Mouse (Mus musculus): ENCODE measurements around the gene Tbx6. TPM values are rescaled to one million over a fixed set of nuclear protein-coding genes. Genes with fewer than 3 reads are reported as not detected.

The Tbx6 gene
- 4.4 TPM for polyA plus RNA-seq (2017; shearing (Covaris generic))

DNA sequence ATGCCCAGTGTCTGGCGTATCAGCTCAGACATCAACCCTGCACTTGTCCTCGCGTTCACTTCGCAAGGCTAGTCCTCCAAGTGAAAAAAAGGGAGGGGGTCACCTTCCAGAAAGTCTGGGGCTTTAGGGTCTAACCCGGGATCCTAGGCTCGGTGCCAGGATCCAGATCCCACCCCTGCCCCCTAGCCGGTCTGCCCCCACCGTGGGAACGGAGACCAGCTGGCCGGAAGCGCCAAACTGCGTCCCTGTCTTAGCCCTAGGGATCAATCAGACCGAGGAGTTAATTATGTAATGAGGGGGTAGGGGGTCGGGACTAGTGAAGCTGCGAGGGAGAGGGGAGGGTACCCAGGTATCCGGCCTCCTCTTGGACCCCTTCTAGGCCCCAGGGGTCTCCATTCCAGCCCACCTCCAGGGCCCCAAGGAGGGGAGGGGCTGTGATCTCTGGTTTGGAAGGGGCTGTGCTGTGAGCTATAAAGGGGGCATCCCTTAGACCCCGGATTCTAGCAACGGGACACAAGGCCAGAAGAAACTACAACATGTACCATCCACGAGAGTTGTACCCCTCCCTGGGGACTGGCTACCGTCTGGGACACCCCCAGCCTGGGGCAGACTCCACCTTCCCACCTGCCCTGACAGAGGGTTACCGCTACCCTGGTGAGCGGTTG is at the start of gene Tbx6:
Gene Tbx6, plus strand, starts transcription at position 513 of the 665 bp plus-strand sequence.

DNA sequence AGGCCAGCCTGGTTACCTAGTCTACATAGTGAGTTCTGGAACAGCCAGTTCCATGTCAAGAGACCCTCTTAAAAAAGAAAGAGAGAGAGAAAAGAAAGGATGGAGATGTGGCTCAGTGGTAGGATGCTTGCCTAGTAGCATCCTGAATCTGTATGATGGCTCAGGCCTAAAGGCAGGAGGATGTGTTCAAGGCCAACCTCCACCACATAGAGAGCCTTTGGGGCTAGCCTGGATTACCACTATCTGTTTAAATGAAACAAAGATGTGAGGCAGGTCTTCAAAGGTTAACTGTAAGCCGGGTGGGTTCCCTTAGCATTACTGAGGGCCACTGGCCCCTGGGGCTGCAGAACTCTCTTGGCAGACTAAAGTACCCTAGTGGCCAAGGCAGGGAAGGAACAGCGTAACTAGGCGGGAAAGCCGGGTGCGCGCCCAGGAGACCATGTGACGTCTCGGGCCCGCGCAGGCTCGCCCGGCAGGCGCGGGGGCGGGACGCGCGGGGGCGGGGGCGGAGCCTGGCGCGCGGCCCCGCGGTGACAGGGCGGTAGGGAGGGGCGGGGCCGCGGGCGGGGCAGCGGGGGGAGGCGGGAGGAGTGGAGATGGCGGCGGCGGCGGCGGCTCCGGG is 22.1 kb upstream of the Tbx6 start, which contains the start of gene Mapk3:
Gene Mapk3, plus strand, starts transcription at position 552 of the 622 bp plus-strand sequence.

DNA sequence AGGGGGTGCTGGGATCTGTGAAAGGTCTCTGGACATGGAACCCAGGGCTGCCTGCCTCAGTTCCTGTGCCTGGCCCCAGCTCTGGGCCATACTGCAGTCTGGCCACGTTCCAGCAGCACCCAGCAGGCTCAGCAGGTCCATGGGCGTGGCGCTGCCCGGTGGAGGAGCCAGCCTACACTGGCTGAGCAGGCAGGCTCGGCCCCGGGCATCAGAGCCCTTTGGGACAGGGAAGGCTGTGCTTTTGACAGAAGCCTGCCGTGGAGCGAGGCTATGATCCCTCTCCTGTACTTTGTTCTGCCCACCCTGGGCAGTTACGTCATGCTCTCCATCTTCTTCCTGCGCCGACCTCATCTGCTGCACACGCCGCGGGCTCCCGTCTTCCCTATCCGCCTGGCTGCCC is 15.1 kb upstream of the Tbx6 start, which contains the start of gene Gdpd3:
Gene Gdpd3, plus strand, starts transcription at position 134 of the 400 bp plus-strand sequence.

DNA sequence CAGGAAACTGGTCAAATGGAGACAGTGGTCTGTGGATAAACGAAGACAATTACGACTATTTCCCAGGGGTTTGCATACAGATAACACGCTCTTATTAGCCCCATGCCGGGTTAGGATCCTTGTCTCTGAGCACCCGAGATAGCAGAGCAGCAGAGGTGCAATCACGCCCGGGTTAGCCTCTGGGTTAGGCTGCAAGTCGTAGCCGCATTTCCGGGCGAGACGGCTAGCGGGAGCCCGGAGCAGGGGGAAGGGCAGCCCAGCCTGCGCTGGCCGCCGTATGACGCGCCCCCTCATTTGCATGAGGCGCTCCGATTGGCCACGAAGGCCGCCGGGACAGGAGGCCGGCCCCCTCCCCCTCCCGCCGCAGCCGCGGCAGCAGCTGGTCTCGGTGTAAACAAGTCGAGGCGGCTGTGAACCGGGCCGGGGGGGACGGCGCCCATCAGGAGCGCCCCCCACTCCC is 4.7 kb upstream of the Tbx6 start, which contains the start of gene Ypel3:
Gene Ypel3, plus strand, starts transcription at position 358 of the 460 bp plus-strand sequence.

DNA sequence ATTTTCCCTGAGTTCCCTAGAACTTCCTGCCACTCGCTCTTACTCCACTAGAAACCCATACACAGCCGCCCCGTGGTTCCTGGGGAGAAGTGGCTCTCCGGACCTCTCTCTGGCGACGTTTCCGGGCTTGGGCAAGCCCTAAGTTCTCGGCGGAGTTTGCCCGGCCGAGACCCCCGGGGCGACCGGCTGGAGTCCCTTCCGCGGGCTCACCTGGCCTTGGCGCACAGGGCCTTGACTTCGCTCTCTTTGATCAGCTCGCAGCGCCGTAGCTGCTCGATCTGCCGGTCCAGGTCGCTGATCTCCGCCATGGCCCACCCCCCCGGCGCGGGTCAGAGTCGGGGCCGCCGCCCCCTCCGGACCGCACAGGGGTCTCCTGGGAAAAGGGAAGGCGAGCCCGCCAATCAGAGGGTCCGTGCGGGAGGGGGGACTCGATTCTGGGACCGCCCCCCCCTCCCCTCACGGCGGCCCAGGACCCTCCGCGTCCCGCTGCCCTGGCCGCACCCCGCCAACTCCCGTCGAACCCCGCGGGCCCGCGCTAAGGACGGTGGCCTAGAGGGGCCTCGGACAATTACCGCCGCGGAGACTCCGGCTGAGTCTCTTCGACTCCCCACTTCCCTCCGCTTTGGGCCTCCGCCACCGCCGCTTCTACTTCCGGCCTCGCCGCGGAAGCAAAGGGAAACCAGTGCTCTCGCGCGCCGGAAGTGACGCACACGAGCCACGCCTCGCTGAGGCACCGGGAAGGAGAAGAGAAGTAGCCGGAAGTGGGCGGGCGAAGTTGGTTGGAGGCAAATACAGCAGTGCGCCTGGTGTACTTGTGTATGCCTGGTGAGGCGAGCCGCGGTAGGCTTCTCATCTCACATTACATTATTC is 10.8 kb downstream of the Tbx6 start, which contains the start of gene Ppp4c:
Gene Ppp4c, minus strand, starts transcription at position 646 of the 870 bp plus-strand sequence.

DNA sequence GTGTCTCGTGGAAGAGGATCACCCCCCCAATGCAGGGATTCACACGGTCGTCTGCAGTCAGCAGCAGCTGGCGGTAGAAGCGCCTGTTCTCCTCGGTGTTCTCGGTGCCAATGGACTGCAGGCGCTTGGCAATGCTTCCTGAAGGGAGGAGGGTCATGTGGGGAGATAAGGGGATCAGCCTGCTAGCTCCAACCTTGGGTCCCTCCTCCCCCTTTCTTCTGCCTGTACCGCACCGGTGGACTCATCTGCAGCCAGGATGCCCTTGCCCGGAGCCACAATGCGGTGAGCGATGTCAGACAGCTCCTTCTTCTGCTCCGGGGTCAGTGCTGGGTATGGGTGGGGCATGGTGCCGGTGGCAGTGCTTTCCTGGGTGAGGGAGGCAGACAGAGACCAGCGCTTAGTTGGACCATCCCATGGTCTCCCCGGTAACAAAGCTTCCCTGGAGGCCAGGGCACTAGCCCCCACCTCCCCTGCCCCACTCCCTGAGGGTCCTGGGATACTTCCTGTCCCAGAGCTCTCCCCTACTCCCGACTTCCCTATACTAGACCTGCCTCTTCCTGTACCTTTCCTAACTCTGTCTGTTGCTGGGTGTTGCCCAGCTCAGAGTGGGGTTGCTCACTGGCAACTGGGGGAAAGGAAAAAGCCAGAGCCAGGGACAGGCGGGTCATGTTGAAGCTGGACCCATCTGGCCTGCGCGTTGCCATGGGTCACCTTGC is 16.3 kb downstream of the Tbx6 start, which contains the start of gene Fam57b:
Gene Fam57b, plus strand, starts transcription at position 258 of the 716 bp plus-strand sequence.

DNA sequence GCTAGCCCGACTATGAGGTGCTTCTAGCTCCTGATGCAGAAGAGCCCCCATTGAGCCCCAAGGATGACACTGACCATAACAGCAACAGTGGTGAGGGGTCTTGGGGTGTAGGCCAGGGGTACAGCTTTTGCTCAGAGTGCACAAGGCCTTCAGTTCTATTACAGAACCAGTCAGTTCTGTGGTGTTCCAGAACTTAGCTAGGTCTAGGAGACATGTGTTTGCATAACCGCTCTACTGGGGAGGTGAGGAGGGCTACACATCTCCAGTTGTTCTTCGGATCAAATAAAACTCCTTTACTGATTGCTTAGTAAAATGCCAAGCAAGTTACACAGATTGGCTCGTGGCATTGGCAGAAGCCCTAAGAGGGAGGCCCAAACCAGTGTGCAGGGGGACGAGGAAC is 50.3 kb downstream of the Tbx6 start, which contains the start of gene 4930451I11Rik:
Gene 4930451I11Rik, minus strand, starts transcription at position 101 of the 400 bp plus-strand sequence.

Other genes with a start within 250 kb of the Tbx6 start
- 235 TPM for gene Eif3c, start 215.1 kb upstream of the Tbx6 start, polyA plus RNA-seq (2017; shearing (Covaris generic))
- 4.3 TPM for gene Apobr, start 196.5 kb upstream of the Tbx6 start, polyA plus RNA-seq (2017; shearing (Covaris generic))
- 120 TPM for gene Cln3, start 195.7 kb upstream of the Tbx6 start, polyA plus RNA-seq (2017; shearing (Covaris generic))
- not detected for gene Il27, start 186.5 kb upstream of the Tbx6 start, polyA plus RNA-seq (2017; shearing (Covaris generic))
- not detected for gene Nupr1, start 150.6 kb upstream of the Tbx6 start, polyA plus RNA-seq (2017; shearing (Covaris generic))
- gene Sgf29, start 132.2 kb upstream of the Tbx6 start, polyA plus RNA-seq (2017; shearing (Covaris generic)), result 109 TPM
- gene Sult1a1, start 105.1 kb upstream of the Tbx6 start, polyA plus RNA-seq (2017; shearing (Covaris generic)), result 1.5 TPM
- gene Bola2, start 86.1 kb upstream of the Tbx6 start, polyA plus RNA-seq (2017; shearing (Covaris generic)), result 130 TPM
- 11.5 TPM for gene Slx1b, start 85.7 kb upstream of the Tbx6 start, polyA plus RNA-seq (2017; shearing (Covaris generic))
- 3,436 TPM for gene Coro1a, start 73.7 kb upstream of the Tbx6 start, polyA plus RNA-seq (2017; shearing (Covaris generic))
- 29.4 TPM for gene Mapk3, start 21.9 kb upstream of the Tbx6 start, polyA plus RNA-seq (2017; shearing (Covaris generic))
- gene Gdpd3, start 15.1 kb upstream of the Tbx6 start, polyA plus RNA-seq (2017; shearing (Covaris generic)), result 0.93 TPM
- 283 TPM for gene Ypel3, start 4.5 kb upstream of the Tbx6 start, polyA plus RNA-seq (2017; shearing (Covaris generic))
- 420 TPM for gene Ppp4c, start 11.0 kb downstream of the Tbx6 start, polyA plus RNA-seq (2017; shearing (Covaris generic))
- gene Fam57b, start 16.2 kb downstream of the Tbx6 start, polyA plus RNA-seq (2017; shearing (Covaris generic)), result not detected
- not detected for gene 4930451I11Rik, start 50.2 kb downstream of the Tbx6 start, polyA plus RNA-seq (2017; shearing (Covaris generic))
- gene Doc2a, start 65.9 kb downstream of the Tbx6 start, polyA plus RNA-seq (2017; shearing (Covaris generic)), result not detected
- gene Hirip3, start 80.5 kb downstream of the Tbx6 start, polyA plus RNA-seq (2017; shearing (Covaris generic)), result 9.9 TPM
- gene Ino80e, start 80.9 kb downstream of the Tbx6 start, polyA plus RNA-seq (2017; shearing (Covaris generic)), result 97.3 TPM
- gene Taok2, start 103.2 kb downstream of the Tbx6 start, polyA plus RNA-seq (2017; shearing (Covaris generic)), result 61.6 TPM
- gene Tmem219, start 141.4 kb downstream of the Tbx6 start, polyA plus RNA-seq (2017; shearing (Covaris generic)), result 47.8 TPM
- 11.5 TPM for gene Kctd13, start 147.4 kb downstream of the Tbx6 start, polyA plus RNA-seq (2017; shearing (Covaris generic))
- gene Asphd1, start 168.1 kb downstream of the Tbx6 start, polyA plus RNA-seq (2017; shearing (Covaris generic)), result 0.17 TPM
- gene Sez6l2, start 169.1 kb downstream of the Tbx6 start, polyA plus RNA-seq (2017; shearing (Covaris generic)), result 1.5 TPM
- 320 TPM for gene Cdipt, start 194.4 kb downstream of the Tbx6 start, polyA plus RNA-seq (2017; shearing (Covaris generic))
- gene Cdiptos, start 194.6 kb downstream of the Tbx6 start, polyA plus RNA-seq (2017; shearing (Covaris generic)), result 2.9 TPM
- gene Mvp, start 233.1 kb downstream of the Tbx6 start, polyA plus RNA-seq (2017; shearing (Covaris generic)), result 59.1 TPM
- 0.97 TPM for gene Pagr1b, start 235.0 kb downstream of the Tbx6 start, polyA plus RNA-seq (2017; shearing (Covaris generic))
- 149 TPM for gene Pagr1a, start 235.9 kb downstream of the Tbx6 start, polyA plus RNA-seq (2017; shearing (Covaris generic))
- gene Gm42742, start 239.6 kb downstream of the Tbx6 start, polyA plus RNA-seq (2017; shearing (Covaris generic)), result 32.7 TPM
- 14.6 TPM for gene Prrt2, start 239.7 kb downstream of the Tbx6 start, polyA plus RNA-seq (2017; shearing (Covaris generic))
- 24.7 TPM for gene Maz, start 245.6 kb downstream of the Tbx6 start, polyA plus RNA-seq (2017; shearing (Covaris generic))

Data from activated CD4-positive, CD25-positive, alpha-beta regulatory T cell, adult 9 weeks (primary cell).